Mouse (Mus musculus): ENCODE data around the gene Pola1.

Gene Pola1

GRCm38 (mm10) chrX:93286291-93286893, 345.6 kb downstream of the Pola1 start, which contains the start of gene Arx:
Arx (plus strand) TSS chrX:93286445.
- DNase-seq: peak; percentile 27

- DNase-seq: no peak
These were observed 346.9 kb downstream of the Pola1 start for GRCm38 (mm10) chrX:93285091-93285490.

GRCm38 (mm10) chrX:93281756-93282155, 350.2 kb downstream of the Pola1 start:
- no peak for DNase-seq

GRCm38 (mm10) chrX:93281028-93281723, 350.8 kb downstream of the Pola1 start:
- DNase-seq: peak; percentile 31

- no peak for DNase-seq
These were observed 352.0 kb downstream of the Pola1 start for GRCm38 (mm10) chrX:93279940-93280339.

GRCm38 (mm10) chrX:93275689-93276088, 356.3 kb downstream of the Pola1 start:
- DNase-seq: no peak

Data from kidney, adult 9 months (tissue).